Mouse (Mus musculus): Measurements from ENCODE around the gene Enox1.

Enox1 gene

GRCm38 (mm10) chr14:77376731-77377130 lies 220.2 kb downstream of the Enox1 start:
- no peak for DNase-seq

GRCm38 (mm10) chr14:77377439-77377838 lies 220.9 kb downstream of the Enox1 start:
- no peak for DNase-seq

- no peak for DNase-seq
These were observed 221.3 kb downstream of the Enox1 start for GRCm38 (mm10) chr14:77377873-77378272.

GRCm38 (mm10) chr14:77381532-77381931 lies 225.0 kb downstream of the Enox1 start:
- no peak for DNase-seq

DNA sequence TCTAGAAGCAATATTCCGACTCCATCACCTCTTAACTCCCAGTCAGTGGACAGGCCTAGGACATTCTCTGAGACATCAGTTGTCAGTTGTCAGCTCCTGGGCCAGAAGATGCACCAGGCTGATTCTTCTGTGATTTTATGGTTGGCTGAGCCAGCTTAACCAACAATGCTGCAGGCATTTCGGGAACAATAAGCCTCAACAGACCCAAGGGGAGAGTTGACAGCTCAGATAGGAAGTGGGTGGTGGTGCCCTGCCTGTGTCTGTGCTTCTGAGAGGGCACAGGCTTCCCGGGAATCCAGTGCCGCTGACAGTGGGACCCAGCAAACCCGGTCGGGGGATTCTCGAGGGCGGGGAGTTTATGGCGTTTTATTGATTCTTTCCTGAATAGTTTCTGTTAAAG lies 229.1 kb downstream of the Enox1 start:
- DNase-seq: no peak

- peak; percentile 66 for DNase-seq
These were observed 231.3 kb downstream of the Enox1 start for GRCm38 (mm10) chr14:77387877-77388276.

DNA sequence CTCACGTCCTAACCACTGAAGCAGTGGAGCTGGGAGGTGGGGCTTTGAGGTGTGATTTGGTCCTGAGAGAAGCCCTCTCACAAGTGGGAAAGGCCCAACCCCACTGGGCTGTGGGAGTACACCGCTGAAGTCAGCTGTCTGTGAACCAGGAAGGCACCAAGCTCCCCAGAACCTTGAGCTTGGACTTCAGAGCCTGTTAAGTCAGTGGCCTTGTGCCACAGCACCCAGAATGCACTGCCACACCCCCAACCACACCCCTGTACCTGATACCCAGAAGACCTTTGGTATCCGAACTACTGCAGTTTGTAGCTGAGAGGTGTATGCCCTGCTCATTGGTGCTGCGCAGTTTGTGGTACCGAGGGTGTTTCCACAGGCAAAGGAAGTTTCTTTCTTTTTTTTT lies 232.7 kb downstream of the Enox1 start:
- DNase-seq: no peak

GRCm38 (mm10) chr14:77392476-77392875 lies 235.9 kb downstream of the Enox1 start:
- no peak for DNase-seq

GRCm38 (mm10) chr14:77406241-77407114 lies 249.9 kb downstream of the Enox1 start:
- no peak for DNase-seq

DNA sequence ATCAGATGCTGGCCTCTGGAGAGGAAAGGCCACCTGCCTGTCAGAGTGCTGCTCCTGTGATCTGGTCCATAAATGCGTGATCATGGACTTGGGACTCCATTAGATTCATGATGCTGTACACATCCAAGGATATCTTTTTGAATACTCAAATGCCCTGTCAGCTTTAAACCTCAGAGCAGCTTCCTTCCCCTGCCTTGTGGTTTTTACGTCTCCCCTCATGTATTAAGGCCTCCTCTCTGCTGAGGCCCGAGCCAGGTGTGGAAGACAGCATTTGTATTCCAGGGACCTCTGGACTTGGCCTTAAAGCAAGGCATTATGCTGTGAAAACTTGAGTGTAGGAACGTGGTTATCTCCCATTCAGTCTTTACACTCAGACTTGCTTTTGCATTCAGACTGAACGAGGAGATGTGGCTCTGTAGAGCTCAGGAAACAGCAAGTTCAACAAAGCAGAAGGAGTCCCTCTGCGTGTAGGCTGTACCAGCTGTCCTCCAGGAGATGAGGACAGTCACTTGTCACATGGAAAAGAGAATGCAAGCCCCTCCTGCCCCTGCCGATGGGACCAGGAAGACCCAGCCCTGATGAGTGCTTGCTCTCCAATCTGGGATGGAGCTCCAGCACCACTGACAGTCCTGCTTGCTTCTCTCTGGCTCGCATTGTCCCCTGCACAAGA lies 252.8 kb downstream of the Enox1 start:
- DNase-seq: no peak

GRCm38 (mm10) chr14:77410354-77410753 lies 253.8 kb downstream of the Enox1 start:
- DNase-seq: no peak

GRCm38 (mm10) chr14:77413106-77413505 lies 256.5 kb downstream of the Enox1 start:
- DNase-seq: no peak

DNA sequence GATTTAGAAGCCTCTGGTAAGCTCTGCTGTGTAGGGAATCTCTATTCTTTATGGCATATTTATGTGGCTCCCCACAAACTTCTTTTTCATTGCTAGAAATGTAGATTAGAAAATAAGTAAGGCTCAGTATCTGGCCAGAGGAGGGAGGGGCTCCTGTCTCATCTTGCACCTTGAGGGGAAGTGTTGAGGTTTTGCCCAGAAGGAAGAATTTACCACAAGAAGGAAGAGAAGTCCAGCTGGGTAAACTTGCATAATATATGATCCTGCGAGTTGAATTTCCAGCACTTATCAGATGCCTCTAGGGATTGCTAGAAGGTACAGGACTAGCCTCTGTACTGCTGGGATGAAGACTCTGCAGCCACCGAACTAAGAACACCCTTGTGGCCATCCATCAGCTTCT lies 259.8 kb downstream of the Enox1 start:
- DNase-seq: no peak

GRCm38 (mm10) chr14:77421031-77421430 lies 264.5 kb downstream of the Enox1 start:
- DNase-seq: peak; percentile 43

- DNase-seq: no peak
These were observed 266.6 kb downstream of the Enox1 start for GRCm38 (mm10) chr14:77423194-77423593.

- DNase-seq: no peak
These were observed 282.9 kb downstream of the Enox1 start for GRCm38 (mm10) chr14:77439426-77439825.

GRCm38 (mm10) chr14:77440805-77441204 lies 284.2 kb downstream of the Enox1 start:
- DNase-seq: no peak

DNA sequence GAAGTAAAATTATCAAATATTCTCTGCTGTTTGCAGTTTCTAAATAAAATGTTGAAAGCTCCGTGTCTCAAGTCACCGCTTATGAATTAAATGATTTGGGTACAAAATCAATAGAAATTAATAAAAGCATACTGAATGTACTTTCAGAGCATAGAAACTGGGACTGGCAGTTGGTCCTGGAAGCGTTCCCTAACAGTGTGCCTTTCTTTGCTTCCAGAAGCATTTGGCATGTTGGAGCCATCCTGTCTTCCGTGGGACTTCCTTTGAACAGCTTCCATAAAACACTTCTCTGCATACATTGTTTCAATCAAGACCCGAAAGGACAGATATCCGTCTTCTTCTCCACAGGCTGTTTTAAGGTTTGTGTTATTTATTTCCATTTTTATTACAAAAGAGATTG lies 285.0 kb downstream of the Enox1 start:
- DNase-seq: peak; percentile 29

- no peak for DNase-seq
These were observed 291.4 kb downstream of the Enox1 start for GRCm38 (mm10) chr14:77448001-77448400.

GRCm38 (mm10) chr14:77451916-77452315 lies 295.4 kb downstream of the Enox1 start:
- DNase-seq: no peak

DNA sequence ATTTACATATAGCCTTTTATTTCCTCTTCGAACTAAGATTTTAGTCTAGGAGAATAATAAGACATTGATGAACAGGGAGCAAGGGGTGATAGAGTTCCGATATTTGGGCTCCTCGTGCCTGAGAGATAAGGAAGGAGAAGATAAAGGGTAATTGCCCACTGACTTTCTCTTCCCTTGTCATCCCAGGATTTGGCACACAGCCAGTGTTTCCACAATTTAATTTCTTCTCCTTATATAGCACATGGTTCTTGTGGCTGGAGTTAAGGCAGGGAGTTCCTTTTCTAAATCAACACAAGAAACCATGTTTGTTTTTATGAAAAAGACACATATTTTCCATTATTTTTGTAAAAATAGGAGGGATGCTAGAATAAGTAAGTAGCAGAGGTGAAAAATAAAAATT lies 299.5 kb downstream of the Enox1 start:
- DNase-seq: no peak

- peak; percentile 58 for DNase-seq
These were observed 300.3 kb downstream of the Enox1 start for GRCm38 (mm10) chr14:77456876-77457275.

GRCm38 (mm10) chr14:77458217-77458616 lies 301.7 kb downstream of the Enox1 start:
- DNase-seq: no peak

GRCm38 (mm10) chr14:77463919-77464318 lies 307.4 kb downstream of the Enox1 start:
- DNase-seq: no peak
